Mouse (Mus musculus): ENCODE results near the gene Tfpi. TPM values are rescaled to one million over a fixed set of nuclear protein-coding genes. Genes with fewer than 3 reads are reported as not detected.

Tfpi gene
- total RNA-seq (2023; ENCODE audit: inconsistent age): 1.6 to 2.4 TPM (median 1.9 TPM) in 4 replicates

GRCm38 (mm10) chr2:84476577-84476976, at the start of gene Tfpi:
TSS of gene Tfpi (minus strand) at chr2:84476775.

GRCm38 (mm10) chr2:84425138-84425537, 51.4 kb downstream of the Tfpi start, which contains the start of gene Calcrl:
TSS of gene Calcrl (minus strand) at chr2:84425411.

Other genes starting within 250 kb of the Tfpi start
- 8.2 to 11.7 TPM (median 9.5 TPM) in 4 replicates for gene Calcrl, start 51.4 kb downstream of the Tfpi start, total RNA-seq (2023; ENCODE audit: inconsistent age)
- gene Ctnnd1, start 174.0 kb upstream of the Tfpi start, total RNA-seq (2023; ENCODE audit: inconsistent age): 1.9 to 5.0 TPM (median 3.6 TPM) in 4 replicates
- gene Btbd18, start 182.3 kb upstream of the Tfpi start, total RNA-seq (2023; ENCODE audit: inconsistent age): 0.22 TPM in 1 of 4 replicates, not detected in the others
- 41.0 to 52.5 TPM (median 49.9 TPM) in 4 replicates for gene Selenoh, start 194.0 kb upstream of the Tfpi start, total RNA-seq (2023; ENCODE audit: inconsistent age)
- not detected in 4 replicates for gene Gm28635, start 201.3 kb upstream of the Tfpi start, total RNA-seq (2023; ENCODE audit: inconsistent age)
- 14.5 to 17.4 TPM (median 16.1 TPM) in 4 replicates for gene Med19, start 201.6 kb upstream of the Tfpi start, total RNA-seq (2023; ENCODE audit: inconsistent age)
- 35.2 to 39.9 TPM (median 36.6 TPM) in 4 replicates for gene Tmx2, start 202.4 kb upstream of the Tfpi start, total RNA-seq (2023; ENCODE audit: inconsistent age)
- gene Zdhhc5, start 238.4 kb upstream of the Tfpi start, total RNA-seq (2023; ENCODE audit: inconsistent age): 52.4 to 63.1 TPM (median 59.3 TPM) in 4 replicates